Mouse (Mus musculus) B cell, adult 2 months (primary cell): ENCODE measurements at regions not wholly inside any gene's neighbourhood (a gene's known extent, or its start where the extent isn't known, plus 50 kb on each side); places are given as distances from the start of the nearest gene placed in this dataset.

Experiments
- DNase-seq, 2 experiments: peaks; one replicate each; pipeline ENCODE4 v3.0.0; 2022

- DNase-seq, result no peak
Observed at GRCm38 (mm10) chr1:138908860-138909259, 52.2 kb upstream of the 2310009B15Rik start.

DNA sequence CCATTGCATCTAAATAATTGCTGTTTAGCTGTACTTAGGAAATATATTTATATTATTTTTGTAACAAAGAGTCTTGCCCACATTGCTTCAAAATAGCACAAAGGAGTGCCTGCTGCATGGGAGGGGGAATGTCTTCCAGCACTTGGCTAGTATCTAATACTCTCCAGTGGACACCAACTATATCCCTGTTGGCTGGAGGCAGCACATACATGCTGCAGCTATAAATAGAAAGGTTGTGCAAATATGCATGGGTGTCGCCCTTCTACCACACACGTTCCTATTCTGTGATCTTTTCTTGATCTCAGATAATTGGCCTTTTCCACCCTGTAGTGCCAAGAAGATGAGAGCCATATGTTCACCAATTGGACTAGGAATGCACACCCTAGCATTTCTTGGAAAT, 53.0 kb upstream of the 2310009B15Rik start:
- DNase-seq, result no peak

- DNase-seq, result peak; percentile 9 to 12
Observed at GRCm38 (mm10) chr1:138912156-138912616, 51.0 kb upstream of the Dennd1b start.

GRCm38 (mm10) chr1:138912928-138913327, 50.3 kb upstream of the Dennd1b start:
- no peak for DNase-seq

GRCm38 (mm10) chr1:138913428-138913827, 49.8 kb upstream of the Dennd1b start:
- no peak for DNase-seq
